Mouse (Mus musculus): ENCODE measurements around the gene Atxn7l2. TPM values are rescaled to one million over a fixed set of nuclear protein-coding genes. Genes with fewer than 3 reads are reported as not detected.

Atxn7l2 gene
- total and polyA plus RNA-seq, 3 experiments: 3.8 to 13.3 (median 4.2) TPM

GRCm38 (mm10) chr3:108165532-108166315, 45.0 kb downstream of the Atxn7l2 start:
- dilution Hi-C loops (cut with MboI; ENCODE audit: extremely low pct_ligation_motif_present, extremely low pct_unique_long_range_greater_than_20kb, low sequenced_read_pairs) (no loop called here), in situ Hi-C loops (cut with MboI; ENCODE audit: low pct_ligation_motif_present, low pct_unique_long_range_greater_than_20kb, low sequenced_read_pairs) (loop anchor here (5.0 to 10.0 kb wide), 3 partner anchors 42 to 219 kb away; partner anchors contain the start of genes Psma5 and Psrc1)
- Histone ChIP-seq H3K4me1 (ENCODE audit: control insufficient read depth in 1 of 2, insufficient read depth in 2 of 2) (peaks cover 24 to 58% of the 10 kb centered on the region in 2 experiments), H3K4me3 (replicated peaks in 1 of 3; ENCODE audit: low read depth in 2 of 3, low read length in 2 of 3, poor library complexity in 1 of 3) (peak overlapping the region in 1 of 3 experiments; percentile 17), H3K79me2 (replicated peaks; ENCODE audit: control insufficient read depth, extremely low read depth, insufficient read depth, poor library complexity, severe bottlenecking) (no peaks in the 10 kb centered on the region), H3K27ac (ENCODE audit: insufficient read depth, low read depth) (no peak overlapping the region), H3K4me2 (ENCODE audit: insufficient read depth, low read depth, poor library complexity, severe bottlenecking) (peak overlapping the region; percentile 19; the same call in 1 of the 2 replicates), H3K9me3 (replicated peaks; ENCODE audit: low read length) (no peaks in the 10 kb centered on the region), H3K9ac (ENCODE audit: insufficient read depth, low read depth) (no peak overlapping the region), H3K36me3 (replicated peaks in 1 of 2; ENCODE audit: control insufficient read depth in 1 of 2, insufficient read depth in 1 of 2, low read length in 1 of 2) (no peaks in the 10 kb centered on the region), H3K27me3 (replicated peaks) (peaks cover 14% of the 10 kb centered on the region)
- TF ChIP-seq HCFC1 (IDR thresholded peaks at IDR 0.05; ENCODE audit: low read depth, low read length): no peak
- TF ChIP-seq POLR2AphosphoS2 (IDR thresholded peaks at IDR 0.05; ENCODE audit: low read depth, low read length): no peak
- peak; percentile 40; the same call in 1 of the 2 replicates for TF ChIP-seq IRF4 (IDR thresholded peaks at IDR 0.05; ENCODE audit: low read depth, low read length)
- 0 out of 2 replicates have a peak, but pooled peaks have one; percentile 20 for TF ChIP-seq MAZ (IDR thresholded peaks at IDR 0.05; ENCODE audit: low read depth, low read length)
- no peak for TF ChIP-seq JUND (conservative IDR thresholded peaks at IDR 0.05; ENCODE audit: low read depth, low read length)
- no peak for TF ChIP-seq ZKSCAN1 (IDR thresholded peaks at IDR 0.05; ENCODE audit: borderline replicate concordance, low read depth, low read length)
- 0 out of 2 replicates have a peak, but pooled peaks have one; percentile 34 for TF ChIP-seq ELF1 (IDR thresholded peaks at IDR 0.05; ENCODE audit: low read depth, low read length)
- DNase-seq (ENCODE audit: extremely low read depth): no peak

- TF ChIP-seq NELFE (IDR thresholded peaks at IDR 0.05; ENCODE audit: low read depth, low read length) (0 out of 2 replicates have a peak, but pooled peaks have one; percentile 43), ZC3H11A (IDR thresholded peaks at IDR 0.05; ENCODE audit: low read depth, low read length) (peak; percentile 58), CTCF (conservative IDR thresholded peaks at IDR 0.05 in 1 of 2, IDR thresholded peaks at IDR 0.05 in 1 of 2; ENCODE audit: low read depth in 2 of 2, low read length in 2 of 2) (peak; percentile 89 to 96), SIN3A (IDR thresholded peaks at IDR 0.05; ENCODE audit: low read length) (peak; percentile 49; the same call in 1 of the 2 replicates), ZKSCAN1 (IDR thresholded peaks at IDR 0.05; ENCODE audit: borderline replicate concordance, low read depth, low read length) (no peak), SMC3 (IDR thresholded peaks at IDR 0.05; ENCODE audit: low read depth, low read length) (peak; percentile 88), BHLHE40 (IDR thresholded peaks at IDR 0.05; ENCODE audit: low read depth, low read length) (0 out of 2 replicates have a peak, but pooled peaks have one; percentile 10), NRF1 (IDR thresholded peaks at IDR 0.05; ENCODE audit: low read depth, low read length) (peak; percentile 40; the same call in 1 of the 2 replicates), EP300 (IDR thresholded peaks at IDR 0.05; ENCODE audit: low read length) (no peak), TCF12 (IDR thresholded peaks at IDR 0.05; ENCODE audit: low read depth, low read length) (peak; percentile 47; the same call in 1 of the 2 replicates), ETS1 (conservative IDR thresholded peaks at IDR 0.05; ENCODE audit: low read depth, low read length) (no peak), MAX (IDR thresholded peaks at IDR 0.05; ENCODE audit: low read length) (0 out of 2 replicates have a peak, but pooled peaks have one; percentile 26), IRF4 (IDR thresholded peaks at IDR 0.05; ENCODE audit: low read depth, low read length) (0 out of 2 replicates have a peak, but pooled peaks have one; percentile 17), MAZ (IDR thresholded peaks at IDR 0.05; ENCODE audit: low read depth, low read length) (peak; percentile 42; the same call in 1 of the 2 replicates), RAD21 (IDR thresholded peaks at IDR 0.05; ENCODE audit: low read depth, low read length) (peak; percentile 95), MEF2A (IDR thresholded peaks at IDR 0.05; ENCODE audit: borderline replicate concordance, low read depth, low read length) (peak; percentile 23; the same call in 1 of the 2 replicates), KAT2A (IDR thresholded peaks at IDR 0.05; ENCODE audit: insufficient replicate concordance, low read length) (no peak)
- H3K79me2 ChIP-seq (replicated peaks; ENCODE audit: control insufficient read depth, extremely low read depth, insufficient read depth, poor library complexity, severe bottlenecking): no peaks in the 10 kb centered on the region
These were observed 45.9 kb downstream of the Atxn7l2 start for GRCm38 (mm10) chr3:108164807-108165206.

More at GRCm38 (mm10) chr3:108164807-108165206, 45.9 kb downstream of the Atxn7l2 start:
- dilution Hi-C loops (cut with MboI; ENCODE audit: extremely low pct_ligation_motif_present, extremely low pct_unique_long_range_greater_than_20kb, low sequenced_read_pairs) (no loop called here), in situ Hi-C loops (cut with MboI; ENCODE audit: low pct_ligation_motif_present, low pct_unique_long_range_greater_than_20kb, low sequenced_read_pairs) (loop anchor here (5.0 to 10.0 kb wide), 3 partner anchors 42 to 220 kb away; partner anchors contain the start of genes Psma5 and Psrc1)
- peaks cover 14% of the 10 kb centered on the region for H3K27me3 ChIP-seq (replicated peaks)
- H3K9ac ChIP-seq (ENCODE audit: insufficient read depth, low read depth): no peak overlapping the region
- H3K4me3 ChIP-seq (replicated peaks in 1 of 3; ENCODE audit: low read depth in 2 of 3, low read length in 2 of 3, poor library complexity in 1 of 3): peak overlapping the region in 1 of 3 experiments; percentile 4
- no peak overlapping the region; the same call in 1 of the 2 replicates for H3K4me2 ChIP-seq (ENCODE audit: insufficient read depth, low read depth, poor library complexity, severe bottlenecking)
- peak; percentile 85 for DNase-seq (ENCODE audit: extremely low read depth)
- H3K36me3 ChIP-seq (replicated peaks in 1 of 2; ENCODE audit: control insufficient read depth in 1 of 2, insufficient read depth in 1 of 2, low read length in 1 of 2): no peaks in the 10 kb centered on the region
- no peaks in the 10 kb centered on the region for H3K9me3 ChIP-seq (replicated peaks; ENCODE audit: low read length)
- no peak overlapping the region for H3K27ac ChIP-seq (ENCODE audit: insufficient read depth, low read depth)
- peaks cover 27 to 58% of the 10 kb centered on the region in 2 experiments for H3K4me1 ChIP-seq (ENCODE audit: control insufficient read depth in 1 of 2, insufficient read depth in 2 of 2)

Data from CH12.LX (cell line).